Mouse (Mus musculus) G1E (cell line): ENCODE data around the gene Rsu1.

Experiments
- CTCF ChIP-seq: IDR thresholded peaks from 2 replicates; pipeline ENCODE4 v1.5.1; 2012; ENCODE audit warnings: low read depth, low read length, inconsistent platforms, mixed read lengths
- GATA1 ChIP-seq: IDR thresholded peaks from 2 replicates; pipeline ENCODE4 v1.6.1; 2012; ENCODE audit warnings: borderline replicate concordance, low read length, inconsistent platforms, mixed read lengths
- TAL1 ChIP-seq: conservative IDR thresholded peaks from 2 replicates; pipeline ENCODE4 v1.6.1; 2012; ENCODE audit warnings: low read depth, low read length, inconsistent platforms, mixed read lengths

- no peak for TF ChIP-seq CTCF
- no peak for TF ChIP-seq GATA1
- no peak for TF ChIP-seq TAL1
These were observed 183.4 kb downstream of the Rsu1 start for GRCm38 (mm10) chr2:13087811-13088210.
